Mouse (Mus musculus): ENCODE measurements around the gene Kcnj11.

Gene Kcnj11

GRCm38 (mm10) chr7:46049981-46050380 lies 50.6 kb downstream of the Kcnj11 start:
- no peak for DNase-seq (ENCODE audit: low spot score in 2 of 2)

- no peak for DNase-seq (ENCODE audit: low spot score in 2 of 2)
Measured at GRCm38 (mm10) chr7:46047873-46048562, 52.5 kb downstream of the Kcnj11 start.

GRCm38 (mm10) chr7:46045882-46046281 lies 54.7 kb downstream of the Kcnj11 start:
- no peak for DNase-seq (ENCODE audit: low spot score in 2 of 2)

- DNase-seq (ENCODE audit: low spot score in 2 of 2) = no peak
Measured at GRCm38 (mm10) chr7:46044106-46044505, 56.5 kb downstream of the Kcnj11 start.
